ENCODE assay signal across 23 mouse cellular contexts in genomic region chr6:124471121-124471520, GRCm38 (mm10). TPM values are rescaled to one million over a fixed set of nuclear protein-coding genes. Genes with fewer than 3 reads are reported as not detected.
DNase-seq lines count a peak whose midpoint lies in the region; ATAC-seq lines count a peak whose summit lies in the region.
"Had no signal": no experiment of that assay in that cellular context is flagged by ENCODE, and none has a peak within 500 bp of the region (broad histone marks: within the 10 kb centered on the region; RNA-seq: fewer than 3 reads in every experiment).

No protein-coding gene starts in this region.

- WGBS in liver, embryonic 12.5 days (ENCODE audit: insufficient replicate concordance) = 73% methylated on average over 3 of the region's 3 CpGs
- 89% methylated on average over 3 of the region's 3 CpGs for WGBS in liver, embryonic 11.5 days

- no peaks in the 10 kb centered on the region for H3K9me3 ChIP-seq in liver, embryonic 12.5 days (replicated peaks)
- no peaks in the 10 kb centered on the region for H3K9me3 ChIP-seq in liver, embryonic 11.5 days (ENCODE audit: control insufficient read depth, low read length)
- H3K9me3 ChIP-seq: embryonic facial prominence, embryonic 15.5 days; forebrain, embryonic 10.5 days; G1E; heart, embryonic 13.5 days; hindbrain, embryonic 15.5 days had no signal

- H3K36me3 ChIP-seq in liver, embryonic 12.5 days = no peaks in the 10 kb centered on the region
- no peaks in the 10 kb centered on the region for H3K36me3 ChIP-seq in liver, embryonic 11.5 days (ENCODE audit: control insufficient read depth, insufficient read depth, low read length)
- H3K36me3 ChIP-seq: embryonic facial prominence, embryonic 15.5 days; forebrain, embryonic 10.5 days; G1E; heart, embryonic 13.5 days; hindbrain, embryonic 15.5 days had no signal

- peak; percentile 62 to 85 for DNase-seq in adrenal gland, adult (ENCODE audit: inconsistent age in 2 of 2, low spot score in 1 of 2)
- DNase-seq in adrenal gland, postnatal 25 days = no peak
- no peak for DNase-seq in liver, embryonic 11.5 days (ENCODE audit: low spot score)
- DNase-seq in ovary, postnatal 36 days (ENCODE audit: low spot score) = peak; percentile 27
- no peak for DNase-seq in ovary, postnatal 10 days (ENCODE audit: low spot score)
- no peak for DNase-seq in heart, adult 11 months
- DNase-seq: B cell, adult 2 months; cerebellum, adult 11 months; cerebellum, adult 8-10 months; cerebellum, postnatal 14 days; embryo, embryonic 11 days; gastrocnemius, adult 2 months; gastrocnemius, postnatal 25 days; heart, postnatal 36 days had no signal

- H3K9ac ChIP-seq in liver, embryonic 12.5 days = no peak overlapping the region
- no peak overlapping the region for H3K9ac ChIP-seq in liver, embryonic 11.5 days (ENCODE audit: low read depth, low read length)
- H3K9ac ChIP-seq: embryonic facial prominence, embryonic 15.5 days; heart, embryonic 13.5 days; hindbrain, embryonic 15.5 days had no signal

- H3K27me3 ChIP-seq in liver, embryonic 12.5 days (replicated peaks) = no peaks in the 10 kb centered on the region
- H3K27me3 ChIP-seq in liver, embryonic 11.5 days (replicated peaks; ENCODE audit: control insufficient read depth, insufficient read depth, low read length) = no peaks in the 10 kb centered on the region
- H3K27me3 ChIP-seq: embryonic facial prominence, embryonic 15.5 days; hindbrain, embryonic 15.5 days had no signal

- peaks cover 44% of the 10 kb centered on the region for H3K4me1 ChIP-seq in liver, embryonic 12.5 days
- peaks cover 17% of the 10 kb centered on the region for H3K4me1 ChIP-seq in liver, embryonic 11.5 days (replicated peaks; ENCODE audit: control insufficient read depth, insufficient read depth, low read length)
- H3K4me1 ChIP-seq: embryonic facial prominence, embryonic 15.5 days; forebrain, embryonic 10.5 days; heart, embryonic 13.5 days; hindbrain, embryonic 15.5 days had no signal

- H3K4me2 ChIP-seq in liver, embryonic 12.5 days = no peak overlapping the region
- no peak overlapping the region for H3K4me2 ChIP-seq in liver, embryonic 11.5 days
- H3K4me2 ChIP-seq: embryonic facial prominence, embryonic 15.5 days; heart, embryonic 13.5 days; hindbrain, embryonic 15.5 days had no signal

- ATAC-seq in liver, embryonic 12.5 days = no peak
- no peak for ATAC-seq in liver, embryonic 11.5 days (replicated peaks; ENCODE audit: low FRiP score)
- ATAC-seq: CD4-positive, CD25-positive, alpha-beta regulatory T cell, adult 4 months; forebrain, embryonic 14.5 days had no signal

- peak overlapping the region; percentile 71 for H3K27ac ChIP-seq in liver, embryonic 12.5 days
- H3K27ac ChIP-seq in liver, embryonic 11.5 days (ENCODE audit: low read depth, low read length) = no peak overlapping the region; the same call in 1 of the 2 replicates
- H3K27ac ChIP-seq: embryonic facial prominence, embryonic 15.5 days; forebrain, embryonic 10.5 days; gastrocnemius, adult 2 months; heart, embryonic 13.5 days; hindbrain, embryonic 15.5 days had no signal

- H3K4me3 ChIP-seq in liver, embryonic 12.5 days = no peak overlapping the region
- no peak overlapping the region for H3K4me3 ChIP-seq in liver, embryonic 11.5 days (ENCODE audit: low read depth, low read length)
- H3K4me3 ChIP-seq: embryonic facial prominence, embryonic 15.5 days; erythroblast, embryonic 14.5 days; forebrain, embryonic 10.5 days; gastrocnemius, adult 2 months; heart, embryonic 13.5 days; hindbrain, embryonic 15.5 days had no signal

RNA-seq across cellular contexts. Expression of gene Clstn3, which starts 6.5 kb away (rescaled TPM):
- total RNA-seq in adrenal gland, postnatal 25 days (2021) = 64.4 and 98.3 TPM in 2 replicates
- 4.1 and 5.0 TPM in 2 replicates for polyA plus RNA-seq in liver, embryonic 12.5 days (2016; fragmentation: Nextera tagmentation; extraction: Ambion mirVana)
- 6.1 and 7.6 TPM in 2 replicates for polyA plus RNA-seq in liver, embryonic 11.5 days (2014; fragmentation: Nextera tagmentation; extraction: Ambion mirVana)

RNA-seq across cellular contexts. Expression of gene C1rl, which starts 21.8 kb away (rescaled TPM):
- total RNA-seq in adrenal gland, postnatal 25 days (2021) = 13.8 and 17.3 TPM in 2 replicates
- polyA plus RNA-seq in liver, embryonic 12.5 days (2016; fragmentation: Nextera tagmentation; extraction: Ambion mirVana) = 4.4 and 4.5 TPM in 2 replicates
- 4.1 and 4.4 TPM in 2 replicates for polyA plus RNA-seq in liver, embryonic 11.5 days (2014; fragmentation: Nextera tagmentation; extraction: Ambion mirVana)
- polyA plus RNA-seq: CD4-positive, CD25-positive, alpha-beta regulatory T cell, adult 4 months; erythroblast, embryonic 14.5 days had no signal

RNA-seq across cellular contexts. Expression of gene C1ra, which starts 41.1 kb away (rescaled TPM):
- total RNA-seq in adrenal gland, postnatal 25 days (2021) = 24.5 and 28.5 TPM in 2 replicates
- 4.5 and 4.6 TPM in 2 replicates for polyA plus RNA-seq in liver, embryonic 12.5 days (2016; fragmentation: Nextera tagmentation; extraction: Ambion mirVana)
- polyA plus RNA-seq in liver, embryonic 11.5 days (2014; fragmentation: Nextera tagmentation; extraction: Ambion mirVana) = 2.8 and 2.9 TPM in 2 replicates
- polyA plus RNA-seq: G1E had no signal

RNA-seq across cellular contexts. Expression of gene Pex5, which starts 56.3 kb away (rescaled TPM):
- 95.7 and 96.2 TPM in 2 replicates for total RNA-seq in adrenal gland, postnatal 25 days (2021)
- polyA plus RNA-seq in liver, embryonic 12.5 days (2016; fragmentation: Nextera tagmentation; extraction: Ambion mirVana) = 26.3 and 26.5 TPM in 2 replicates
- polyA plus RNA-seq in liver, embryonic 11.5 days (2014; fragmentation: Nextera tagmentation; extraction: Ambion mirVana) = 39.6 and 41.2 TPM in 2 replicates

Comparison
In these comparisons a context has a peak if more than half of its experiments do, and no peak if none do; other contexts are left out.
1. DNase-seq: peak in adrenal gland, adult (2 of 2) and ovary, postnatal 36 days (single experiment); none in adrenal gland, postnatal 25 days (single experiment), liver, embryonic 11.5 days (single experiment), ovary, postnatal 10 days (single experiment) and heart, adult 11 months (single experiment).